Mouse (Mus musculus) midbrain, embryonic 13.5 days (tissue): ENCODE measurements around the gene Adra1b. TPM values are rescaled to one million over a fixed set of nuclear protein-coding genes. Genes with fewer than 3 reads are reported as not detected.

Experiments used
- ATAC-seq: fragments of 200-750 bp; cut with Nextera tagmentation; 2 replicates; pipeline ENCODE4 v1.8.0; 2017; ENCODE audit warnings: mild to moderate bottlenecking, moderate TSS enrichment, moderate library complexity
- H3K27ac ChIP-seq: fragments of 300-500 bp; sonication (generic); 2 replicates; pipeline ENCODE4 v1.5.1; 2015; ENCODE audit warnings: inconsistent platforms, mild to moderate bottlenecking, moderate library complexity
- H3K27me3 ChIP-seq: fragments of 300-500 bp; sonication (generic); 2 replicates; pipeline ENCODE4 v1.6.1; 2015; ENCODE audit warnings: mild to moderate bottlenecking, inconsistent platforms
- H3K36me3 ChIP-seq: fragments of 300-500 bp; sonication (generic); 2 replicates; pipeline ENCODE4 v1.6.1; 2015; ENCODE audit warnings: mild to moderate bottlenecking, inconsistent platforms
- H3K4me1 ChIP-seq: fragments of 300-500 bp; sonication (generic); replicated peaks from 2 replicates; pipeline ENCODE4 v1.6.1; 2015; ENCODE audit warnings: inconsistent platforms
- H3K4me2 ChIP-seq: fragments of 300-500 bp; sonication (generic); replicated peaks from 2 replicates; pipeline ENCODE4 v1.6.1; 2015; ENCODE audit warnings: moderate library complexity, mild to moderate bottlenecking, inconsistent platforms
- H3K4me3 ChIP-seq: fragments of 300-500 bp; sonication (generic); replicated peaks from 2 replicates; pipeline ENCODE4 v1.5.1; 2015; ENCODE audit warnings: mild to moderate bottlenecking, inconsistent platforms
- H3K9ac ChIP-seq: fragments of 300-500 bp; sonication (generic); replicated peaks from 2 replicates; pipeline ENCODE4 v1.6.1; 2015; ENCODE audit warnings: mild to moderate bottlenecking, inconsistent platforms
- H3K9me3 ChIP-seq: fragments of 300-500 bp; sonication (generic); 2 replicates; pipeline ENCODE4 v1.6.1; 2016; ENCODE audit warnings: mild to moderate bottlenecking, inconsistent platforms
- whole genome bisulfite sequencing: fragments of 180-500 bp; shearing (Covaris S2); methylation state at CpG from one replicate; pipeline ENCODE4 v1.1.7; 2015; 5-methylcytosine and 5-hydroxymethylcytosine counted together
- polyA plus RNA-seq: library from polyadenylated mRNA; unstranded; fragments of >200 nt; fragmentation: Nextera tagmentation; extraction: Ambion mirVana; gene quantifications from 2 replicates; pipeline ENCODE4 v1.2.1, GENCODE M21; 2015

Adra1b gene
- polyA plus RNA-seq, 1 experiment from 2014 or later: 2.5 TPM

- Histone ChIP-seq H3K4me3 (peak overlapping the region; percentile 59), H3K4me1 (peaks cover 4% of the 10 kb centered on the region; the same call in 1 of the 2 replicates), H3K9me3 (no peaks in the 10 kb centered on the region), H3K9ac (peak overlapping the region; percentile 69), H3K4me2 (peak overlapping the region; percentile 76), H3K36me3 (no peaks in the 10 kb centered on the region), H3K27ac (peak overlapping the region; percentile 4; the same call in 1 of the 2 replicates), H3K27me3 (peaks cover 20% of the 10 kb centered on the region)
- WGBS: 6% methylated on average over 56 of the region's 68 CpGs
- peak; percentile 100 for ATAC-seq
These were observed 64.9 kb downstream of the Adra1b start for GRCm38 (mm10) chr11:43835880-43836740.

GRCm38 (mm10) chr11:43835456-43835855 is 65.6 kb downstream of the Adra1b start:
- peak overlapping the region; percentile 59; the same call in 1 of the 2 replicates for H3K4me3 ChIP-seq
- H3K9ac ChIP-seq: no peak overlapping the region
- peaks cover 20% of the 10 kb centered on the region for H3K27me3 ChIP-seq
- peaks cover 4% of the 10 kb centered on the region; the same call in 1 of the 2 replicates for H3K4me1 ChIP-seq
- peak; percentile 12 for ATAC-seq
- H3K4me2 ChIP-seq: peak overlapping the region; percentile 76
- WGBS: 95% methylated on average over 15 of the region's 15 CpGs
- no peak overlapping the region for H3K27ac ChIP-seq
- H3K9me3 ChIP-seq: no peaks in the 10 kb centered on the region
- no peaks in the 10 kb centered on the region for H3K36me3 ChIP-seq

- no peaks in the 10 kb centered on the region for H3K9me3 ChIP-seq
- no peaks in the 10 kb centered on the region for H3K36me3 ChIP-seq
- no peak for ATAC-seq
- WGBS: 63% methylated on average over 11 of the region's 11 CpGs
- H3K4me3 ChIP-seq: peak overlapping the region; percentile 11
- H3K4me1 ChIP-seq: peaks cover 4% of the 10 kb centered on the region; the same call in 1 of the 2 replicates
- peaks cover 20% of the 10 kb centered on the region for H3K27me3 ChIP-seq
- peak overlapping the region; percentile 12; the same call in 1 of the 2 replicates for H3K4me2 ChIP-seq
- no peak overlapping the region for H3K27ac ChIP-seq
- H3K9ac ChIP-seq: no peak overlapping the region
These were observed 66.5 kb downstream of the Adra1b start for GRCm38 (mm10) chr11:43834531-43834930.

GRCm38 (mm10) chr11:43831530-43831929 is 69.5 kb downstream of the Adra1b start:
- 68% methylated on average over 4 of the region's 4 CpGs for WGBS
- Histone ChIP-seq H3K9me3 (no peaks in the 10 kb centered on the region), H3K27me3 (peaks cover 9% of the 10 kb centered on the region), H3K4me2 (no peak overlapping the region), H3K36me3 (no peaks in the 10 kb centered on the region), H3K27ac (no peak overlapping the region), H3K9ac (no peak overlapping the region), H3K4me1 (peaks cover 4% of the 10 kb centered on the region; the same call in 1 of the 2 replicates), H3K4me3 (no peak overlapping the region)
- no peak for ATAC-seq

- no peaks in the 10 kb centered on the region for H3K36me3 ChIP-seq
- no peak overlapping the region for H3K9ac ChIP-seq
- H3K4me3 ChIP-seq: no peak overlapping the region
- 94% methylated on average over 4 of the region's 4 CpGs for WGBS
- no peaks in the 10 kb centered on the region for H3K27me3 ChIP-seq
- no peak for ATAC-seq
- H3K9me3 ChIP-seq: no peaks in the 10 kb centered on the region
- no peaks in the 10 kb centered on the region for H3K4me1 ChIP-seq
- H3K4me2 ChIP-seq: no peak overlapping the region
- no peak overlapping the region for H3K27ac ChIP-seq
These were observed 74.2 kb downstream of the Adra1b start for GRCm38 (mm10) chr11:43826769-43827168.

GRCm38 (mm10) chr11:43823349-43823748 is 77.7 kb downstream of the Adra1b start:
- 65% methylated on average over 5 of the region's 5 CpGs for WGBS
- no peaks in the 10 kb centered on the region for H3K9me3 ChIP-seq

GRCm38 (mm10) chr11:43820552-43821460 is 80.2 kb downstream of the Adra1b start:
- no peak for ATAC-seq
- 72% methylated on average over 11 of the region's 11 CpGs for whole genome bisulfite sequencing
- no peaks in the 10 kb centered on the region for H3K9me3 ChIP-seq
- no peak overlapping the region for H3K4me3 ChIP-seq
- no peak overlapping the region for H3K9ac ChIP-seq
- no peaks in the 10 kb centered on the region for H3K27me3 ChIP-seq
- H3K4me1 ChIP-seq: no peaks in the 10 kb centered on the region
- H3K4me2 ChIP-seq: no peak overlapping the region
- H3K27ac ChIP-seq: no peak overlapping the region
- H3K36me3 ChIP-seq: no peaks in the 10 kb centered on the region

More at GRCm38 (mm10) chr11:43823349-43823748, 77.7 kb downstream of the Adra1b start:
- Histone ChIP-seq H3K4me1 (no peaks in the 10 kb centered on the region), H3K36me3 (no peaks in the 10 kb centered on the region), H3K9ac (no peak overlapping the region), H3K4me2 (no peak overlapping the region), H3K4me3 (no peak overlapping the region), H3K27ac (no peak overlapping the region), H3K27me3 (no peaks in the 10 kb centered on the region)
- ATAC-seq: no peak

GRCm38 (mm10) chr11:43817368-43817923 is 83.6 kb downstream of the Adra1b start:
- no peak overlapping the region for H3K4me2 ChIP-seq
- no peaks in the 10 kb centered on the region; the same call in 1 of the 2 replicates for H3K4me1 ChIP-seq
- 0 out of 2 replicates have a peak, but pooled peaks cover 3% of the 10 kb centered on the region for H3K27me3 ChIP-seq
- H3K9ac ChIP-seq: no peak overlapping the region
- 74% methylated on average over 9 of the region's 9 CpGs for WGBS
- no peak overlapping the region for H3K4me3 ChIP-seq
- H3K27ac ChIP-seq: no peak overlapping the region
- no peaks in the 10 kb centered on the region for H3K9me3 ChIP-seq
- H3K36me3 ChIP-seq: no peaks in the 10 kb centered on the region
- no peak for ATAC-seq

- Histone ChIP-seq H3K4me2 (no peak overlapping the region), H3K36me3 (no peaks in the 10 kb centered on the region), H3K9me3 (no peaks in the 10 kb centered on the region), H3K27ac (no peak overlapping the region), H3K4me3 (no peak overlapping the region), H3K27me3 (0 out of 2 replicates have a peak, but pooled peaks cover 3% of the 10 kb centered on the region), H3K4me1 (no peaks in the 10 kb centered on the region; the same call in 1 of the 2 replicates), H3K9ac (no peak overlapping the region)
- ATAC-seq: no peak
- 51% methylated on average over 5 of the region's 5 CpGs for WGBS
These were observed 88.5 kb downstream of the Adra1b start for GRCm38 (mm10) chr11:43812535-43812934.

- Histone ChIP-seq H3K4me1 (no peaks in the 10 kb centered on the region), H3K27me3 (no peaks in the 10 kb centered on the region), H3K9me3 (no peaks in the 10 kb centered on the region), H3K27ac (no peak overlapping the region), H3K9ac (no peak overlapping the region), H3K36me3 (no peaks in the 10 kb centered on the region), H3K4me2 (no peak overlapping the region), H3K4me3 (no peak overlapping the region)
- no peak for ATAC-seq
- 74% methylated on average over 5 of the region's 5 CpGs for WGBS
These were observed 93.3 kb downstream of the Adra1b start for GRCm38 (mm10) chr11:43807732-43808131.

- Histone ChIP-seq H3K27me3 (no peaks in the 10 kb centered on the region), H3K9ac (no peak overlapping the region), H3K4me2 (no peak overlapping the region), H3K4me1 (no peaks in the 10 kb centered on the region), H3K4me3 (no peak overlapping the region), H3K9me3 (no peaks in the 10 kb centered on the region), H3K27ac (no peak overlapping the region), H3K36me3 (no peaks in the 10 kb centered on the region)
- 76% methylated on average over 8 of the region's 8 CpGs for WGBS
- no peak for ATAC-seq
These were observed 105.0 kb downstream of the Adra1b start for GRCm38 (mm10) chr11:43795992-43796391.
